Mouse (Mus musculus) limb, embryonic 13.5 days (tissue): ENCODE data around the gene Spast. TPM values are rescaled to one million over a fixed set of nuclear protein-coding genes. Genes with fewer than 3 reads are reported as not detected.
"Not testable (repeated sequence)": the region's sequence is repeated elsewhere in the genome, so short reads cannot be mapped to it uniquely, and the experiment has no call there.

Experiments
- ATAC-seq: fragments of 200-750 bp; cut with Nextera tagmentation; 2 replicates; pipeline ENCODE4 v1.8.0; 2017; ENCODE audit warnings: low read depth, moderate number of reproducible peaks, moderate TSS enrichment; ENCODE audit not compliant: low FRiP score
- H3K27ac ChIP-seq: fragments of 300-500 bp; sonication (generic); 2 replicates; pipeline ENCODE4 v1.5.1; 2015; ENCODE audit warnings: inconsistent platforms, mild to moderate bottlenecking, moderate library complexity
- H3K27me3 ChIP-seq: fragments of 300-500 bp; sonication (generic); 2 replicates; pipeline ENCODE4 v1.6.1; 2015; ENCODE audit warnings: mild to moderate bottlenecking, inconsistent platforms
- H3K36me3 ChIP-seq: fragments of 300-500 bp; sonication (generic); 2 replicates; pipeline ENCODE4 v1.6.1; 2015; ENCODE audit warnings: inconsistent platforms, mild to moderate bottlenecking, moderate library complexity
- H3K4me1 ChIP-seq: fragments of 300-500 bp; sonication (generic); 2 replicates; pipeline ENCODE4 v1.6.1; 2015; ENCODE audit warnings: inconsistent platforms
- H3K4me2 ChIP-seq: fragments of 300-500 bp; sonication (generic); replicated peaks from 2 replicates; pipeline ENCODE4 v1.6.1; 2015; ENCODE audit warnings: inconsistent platforms, mild to moderate bottlenecking, moderate library complexity
- H3K4me3 ChIP-seq: fragments of 300-500 bp; sonication (generic); 2 replicates; pipeline ENCODE4 v1.5.1; 2015; ENCODE audit warnings: moderate library complexity, mild to moderate bottlenecking, inconsistent platforms
- H3K9ac ChIP-seq: fragments of 300-500 bp; sonication (generic); 2 replicates; pipeline ENCODE4 v1.6.1; 2015; ENCODE audit warnings: mild to moderate bottlenecking, inconsistent platforms
- H3K9me3 ChIP-seq: fragments of 300-500 bp; sonication (generic); 2 replicates; pipeline ENCODE4 v1.6.1; 2016; ENCODE audit warnings: inconsistent platforms
- WGBS: fragments of 180-500 bp; shearing (Covaris S2); methylation state at CpG from one replicate; pipeline ENCODE4 v1.1.7; 2015; 5-methylcytosine and 5-hydroxymethylcytosine counted together
- polyA plus RNA-seq: library from polyadenylated mRNA; unstranded; fragments of >200 nt; fragmentation: Nextera tagmentation; extraction: Ambion mirVana; gene quantifications from 2 replicates; pipeline ENCODE4 v1.2.1, GENCODE M21; 2015

Spast gene
- polyA plus RNA-seq, 1 experiment from 2014 or later = 17.7 TPM

DNA sequence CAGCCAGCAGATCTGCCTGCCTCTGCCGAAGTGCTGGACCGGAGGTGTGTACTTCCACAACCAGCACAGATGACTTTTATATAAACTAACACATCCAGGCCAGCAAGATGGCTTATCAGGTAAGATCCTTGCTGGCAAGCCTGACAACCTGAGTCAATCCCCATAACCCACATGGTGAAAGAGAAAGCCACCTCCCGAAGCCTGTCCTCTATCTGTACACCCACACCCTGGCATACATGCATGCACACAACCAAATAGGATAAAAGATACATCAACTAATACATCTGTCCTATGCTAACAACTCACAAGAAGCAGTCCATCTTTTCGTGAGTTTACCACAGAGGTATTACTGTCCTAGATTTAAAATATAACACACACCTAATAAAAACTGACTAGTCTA, 34.7 kb upstream of the Spast start:
- Histone ChIP-seq H3K9ac (no peak overlapping the region), H3K36me3 (peaks cover 84% of the 10 kb centered on the region), H3K27me3 (no peaks in the 10 kb centered on the region), H3K27ac (no peak overlapping the region), H3K4me2 (no peak overlapping the region), H3K4me1 (no peaks in the 10 kb centered on the region), H3K4me3 (no peak overlapping the region), H3K9me3 (no peaks in the 10 kb centered on the region)
- 92% methylated on average over 4 of the region's 4 CpGs for WGBS
- no peak for ATAC-seq

DNA sequence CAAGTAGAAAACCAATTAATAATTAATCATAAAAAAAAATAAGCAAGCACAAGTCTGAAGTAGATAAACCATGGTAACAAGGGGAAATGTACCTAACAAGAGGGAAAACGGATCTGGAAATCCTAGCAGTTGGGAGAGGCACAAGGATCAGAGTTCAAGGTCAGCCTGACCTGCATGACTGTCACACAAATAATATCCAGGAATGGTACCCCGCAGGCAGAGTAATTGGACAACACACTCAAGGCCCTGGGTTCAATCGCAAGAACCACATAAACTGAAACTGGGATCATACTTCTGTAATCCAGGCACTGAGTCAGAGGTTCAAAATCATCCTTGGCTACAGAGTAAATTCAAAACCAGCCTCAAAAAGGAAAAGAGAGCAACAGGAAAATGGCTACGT, 33.2 kb upstream of the Spast start:
- WGBS = 91% methylated on average over 4 of the region's 4 CpGs
- ATAC-seq = no peak

DNA sequence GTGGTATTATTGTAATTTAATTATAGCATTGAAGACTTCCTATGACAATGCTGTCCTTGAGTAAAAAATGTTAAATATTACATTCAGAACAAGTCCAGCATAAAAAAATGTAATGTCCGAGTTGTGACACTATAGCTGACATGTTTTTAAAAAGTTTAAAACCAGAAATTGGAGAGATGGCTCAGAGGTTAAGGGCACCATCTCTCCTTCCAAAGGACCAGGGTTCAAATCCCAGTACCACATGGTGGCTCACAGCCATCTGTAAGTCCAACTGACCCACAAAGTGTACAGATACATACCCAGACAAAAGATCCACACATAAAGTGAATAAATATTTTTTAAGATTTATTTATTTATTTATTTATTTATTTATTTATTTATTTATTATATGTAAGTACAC, 32.8 kb upstream of the Spast start:
- 76% methylated on average over 1 of the region's 1 CpGs for WGBS
- H3K9ac ChIP-seq = no peak overlapping the region
- no peak overlapping the region for H3K4me2 ChIP-seq
- no peak overlapping the region for H3K27ac ChIP-seq
- H3K4me1 ChIP-seq = no peaks in the 10 kb centered on the region
- H3K27me3 ChIP-seq = no peaks in the 10 kb centered on the region
- ATAC-seq = no peak
- H3K9me3 ChIP-seq = no peaks in the 10 kb centered on the region
- peaks cover 83% of the 10 kb centered on the region for H3K36me3 ChIP-seq
- H3K4me3 ChIP-seq = no peak overlapping the region

More for the DNA sequence above, 33.2 kb upstream of the Spast start:
- H3K36me3 ChIP-seq = peaks cover 84% of the 10 kb centered on the region
- no peak overlapping the region for H3K9ac ChIP-seq
- H3K27ac ChIP-seq = no peak overlapping the region
- H3K4me1 ChIP-seq = no peaks in the 10 kb centered on the region
- no peaks in the 10 kb centered on the region for H3K27me3 ChIP-seq
- H3K9me3 ChIP-seq = no peaks in the 10 kb centered on the region
- no peak overlapping the region for H3K4me2 ChIP-seq
- no peak overlapping the region for H3K4me3 ChIP-seq

DNA sequence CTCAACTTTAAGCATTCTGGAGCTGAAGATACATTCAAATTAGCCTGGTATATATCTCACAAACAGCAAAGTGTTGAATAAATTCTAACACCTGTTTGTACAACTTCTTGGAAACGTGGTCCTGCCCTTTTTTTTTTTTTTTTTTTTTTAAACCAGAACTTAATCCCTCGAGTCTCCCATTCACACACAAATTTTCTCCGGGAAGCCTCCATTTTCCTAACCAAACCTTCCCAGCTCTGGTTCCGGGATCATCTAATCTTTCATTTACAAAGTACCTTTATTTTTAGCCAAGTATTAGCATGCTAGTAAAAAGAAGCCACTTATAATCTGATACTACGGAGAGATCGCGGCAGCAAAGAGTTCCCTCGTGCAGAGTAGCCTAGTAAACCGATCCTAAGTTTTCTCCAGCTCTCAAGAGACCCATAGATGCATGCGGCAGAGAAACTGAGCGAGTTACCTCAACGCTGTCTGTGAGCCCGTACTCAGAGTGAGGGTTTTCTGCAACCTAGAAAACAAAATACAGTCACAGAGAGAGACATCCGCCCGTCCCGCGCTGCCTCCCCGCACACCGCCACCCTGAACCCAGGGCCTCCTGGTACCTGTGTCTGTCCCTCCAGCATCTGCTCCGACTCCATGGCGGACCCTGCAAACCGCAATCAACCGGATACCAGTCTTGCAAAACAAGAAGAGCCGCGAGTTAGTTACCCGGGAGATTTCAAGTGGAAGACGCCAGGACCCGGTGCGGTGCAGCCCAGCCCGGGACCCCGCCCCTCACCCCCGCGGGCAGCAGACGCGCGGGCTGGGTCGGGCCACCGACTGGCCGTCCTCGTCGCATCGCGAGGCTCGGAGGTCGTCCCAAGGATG, 23.1 kb upstream of the Spast start:
- ATAC-seq = peak; percentile 89
- WGBS = under 1% methylated on average over 45 of the region's 45 CpGs
- Histone ChIP-seq H3K36me3 (peaks cover 32% of the 10 kb centered on the region), H3K27me3 (no peaks in the 10 kb centered on the region), H3K4me3 (peak overlapping the region; percentile 86), H3K4me1 (peaks cover 17% of the 10 kb centered on the region), H3K9ac (peak overlapping the region; percentile 85), H3K27ac (peak overlapping the region; percentile 86), H3K9me3 (no peaks in the 10 kb centered on the region), H3K4me2 (peak overlapping the region; percentile 76)

DNA sequence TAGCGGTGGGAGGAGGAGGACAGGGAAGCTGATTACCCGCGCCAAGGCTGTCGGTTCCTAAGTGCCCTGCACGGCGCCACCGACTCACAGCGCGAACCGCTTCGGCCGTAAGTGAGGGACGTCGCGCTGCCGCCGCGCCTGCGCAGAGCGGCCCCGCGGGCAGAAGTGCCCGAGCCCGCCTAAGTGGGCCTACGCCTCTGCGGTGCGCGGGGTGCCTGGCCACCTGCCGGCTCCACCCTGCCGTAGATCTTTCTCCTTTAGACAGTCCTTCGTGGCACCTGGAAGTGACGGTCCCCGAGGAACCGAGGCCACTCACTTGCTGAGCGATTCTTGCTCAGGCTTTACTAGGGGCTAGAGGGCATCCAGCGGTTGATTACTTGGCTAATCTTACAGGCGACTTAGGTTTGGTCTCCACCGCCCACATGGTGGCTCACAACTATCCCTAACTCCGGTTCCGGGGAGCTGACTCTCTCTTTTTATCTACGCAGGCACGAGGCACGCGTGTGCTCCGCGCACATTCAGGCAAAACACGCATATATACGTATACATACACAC, 22.4 kb upstream of the Spast start:
- H3K36me3 ChIP-seq = peaks cover 26% of the 10 kb centered on the region
- peak; percentile 94 for ATAC-seq
- peak overlapping the region; percentile 85 for H3K9ac ChIP-seq
- H3K4me3 ChIP-seq = peak overlapping the region; percentile 86
- peak overlapping the region; percentile 76 for H3K4me2 ChIP-seq
- peak overlapping the region; percentile 86 for H3K27ac ChIP-seq
- WGBS = under 1% methylated on average over 48 of the region's 48 CpGs
- H3K27me3 ChIP-seq = no peaks in the 10 kb centered on the region
- no peaks in the 10 kb centered on the region for H3K9me3 ChIP-seq
- peaks cover 17% of the 10 kb centered on the region for H3K4me1 ChIP-seq

DNA sequence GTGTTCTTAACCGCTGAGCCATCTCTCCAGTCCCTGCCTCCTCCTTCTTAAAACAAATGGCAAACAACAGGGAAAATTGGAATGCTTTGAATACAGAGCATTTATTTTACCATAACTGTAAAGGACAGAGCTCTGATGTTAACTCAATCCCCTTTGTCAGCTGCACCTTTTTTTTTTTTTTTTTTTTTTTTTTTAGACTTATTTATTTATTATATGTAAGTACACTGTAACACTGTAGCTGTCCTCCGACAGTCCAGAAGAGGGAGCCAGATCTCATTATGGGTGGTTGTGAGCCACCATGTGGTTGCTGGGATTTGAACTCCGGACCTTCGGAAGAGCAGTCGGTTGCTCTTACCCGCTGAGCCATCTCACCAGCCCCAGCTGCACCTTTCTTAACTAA, 20.1 kb upstream of the Spast start:
- no peak overlapping the region for H3K9ac ChIP-seq
- H3K36me3 ChIP-seq = peaks cover 6% of the 10 kb centered on the region
- H3K4me1 ChIP-seq = peaks cover 17% of the 10 kb centered on the region
- H3K27me3 ChIP-seq = no peaks in the 10 kb centered on the region
- WGBS = 91% methylated on average over 6 of the region's 6 CpGs
- H3K4me3 ChIP-seq = no peak overlapping the region
- no peaks in the 10 kb centered on the region for H3K9me3 ChIP-seq
- no peak for ATAC-seq
- no peak overlapping the region for H3K27ac ChIP-seq
- no peak overlapping the region for H3K4me2 ChIP-seq

GRCm38 (mm10) chr17:74322400-74323054, 16.3 kb upstream of the Spast start:
- no peak overlapping the region for H3K4me3 ChIP-seq
- H3K4me1 ChIP-seq = no peaks in the 10 kb centered on the region
- H3K9ac ChIP-seq = no peak overlapping the region
- H3K4me2 ChIP-seq = no peak overlapping the region
- 52% methylated on average over 5 of the region's 5 CpGs for WGBS
- no peaks in the 10 kb centered on the region for H3K27me3 ChIP-seq
- no peak for ATAC-seq
- H3K36me3 ChIP-seq = no peaks in the 10 kb centered on the region
- no peaks in the 10 kb centered on the region for H3K9me3 ChIP-seq
- no peak overlapping the region for H3K27ac ChIP-seq

- no peak for ATAC-seq
- no peaks in the 10 kb centered on the region for H3K27me3 ChIP-seq
- no peak within 1 kb of the TSS for H3K4me3 ChIP-seq
- H3K36me3 ChIP-seq = no peaks in the 10 kb centered on the region
- H3K27ac ChIP-seq = no peak within 1 kb of the TSS
- H3K4me1 ChIP-seq = no peaks in the 10 kb centered on the region
- no peak within 1 kb of the TSS for H3K4me2 ChIP-seq
- no peak within 1 kb of the TSS for H3K9ac ChIP-seq
- WGBS = 74% methylated on average over 2 of the region's 2 CpGs
- H3K9me3 ChIP-seq = no peaks in the 10 kb centered on the region
These were observed 14.9 kb upstream of the Spast start, which contains the start of gene Dpy30 for GRCm38 (mm10) chr17:74323844-74324243. Gene Dpy30 (minus strand): TSS chr17:74323944.

GRCm38 (mm10) chr17:74327195-74327594, 11.6 kb upstream of the Spast start:
- not testable (repeated sequence) for ATAC-seq, H3K4me3 ChIP-seq, H3K27ac ChIP-seq, H3K9ac ChIP-seq, H3K4me1 ChIP-seq, H3K27me3 ChIP-seq, H3K4me2 ChIP-seq, H3K9me3 ChIP-seq, H3K36me3 ChIP-seq
- WGBS = 86% methylated on average over 7 of the region's 7 CpGs

DNA sequence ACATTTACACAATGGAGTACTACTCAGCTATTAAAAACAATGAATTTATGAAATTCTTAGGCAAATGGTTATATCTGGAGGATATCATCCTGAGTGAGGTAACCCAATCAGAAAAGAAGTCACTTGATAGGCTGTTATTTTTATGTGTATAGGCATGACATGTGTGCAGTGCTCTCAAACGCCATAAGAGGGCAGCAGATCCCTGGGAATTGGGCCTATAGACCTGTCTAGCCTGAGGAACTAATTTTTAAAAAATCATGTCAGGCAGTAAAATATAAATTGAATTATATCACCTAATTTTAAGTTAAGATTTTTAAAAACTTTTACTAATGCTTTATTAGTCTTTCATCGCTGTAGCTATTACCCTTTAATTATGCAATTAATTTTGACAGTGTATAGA, 10.6 kb upstream of the Spast start:
- not testable (repeated sequence) for ATAC-seq, H3K27me3 ChIP-seq, H3K4me2 ChIP-seq, H3K27ac ChIP-seq, H3K4me3 ChIP-seq, H3K36me3 ChIP-seq, H3K9ac ChIP-seq, H3K9me3 ChIP-seq, H3K4me1 ChIP-seq
- WGBS = 45% methylated on average over 2 of the region's 2 CpGs

DNA sequence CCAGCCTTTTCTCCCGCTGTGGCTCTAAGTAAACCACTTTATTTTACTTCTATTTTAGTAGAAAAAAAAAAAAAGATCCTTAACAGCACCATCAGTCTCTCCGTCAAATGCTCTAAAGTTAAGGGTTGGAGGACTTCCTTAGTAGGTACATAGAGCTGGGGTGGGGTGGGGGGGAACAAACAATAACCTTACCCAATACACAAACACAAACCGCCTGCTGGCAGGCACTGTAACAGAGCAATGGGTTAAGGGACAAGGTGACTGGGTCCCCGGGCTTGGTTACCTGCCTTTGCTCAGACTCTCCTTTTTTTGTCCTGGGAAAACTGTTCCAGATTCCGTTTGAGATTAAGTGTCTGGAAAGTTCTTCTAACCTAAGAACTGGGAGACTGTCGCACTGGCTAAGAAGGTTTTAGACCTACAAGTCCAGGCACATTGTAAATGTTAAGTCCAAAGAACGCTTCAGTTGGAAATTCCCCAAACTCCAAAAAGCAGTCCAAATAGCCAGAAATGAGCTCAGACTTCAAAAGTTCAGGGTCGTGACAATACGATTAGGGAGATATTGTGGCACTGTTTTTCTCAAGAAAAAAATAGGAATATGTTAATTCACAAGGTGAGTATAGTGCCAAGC, 7.6 kb upstream of the Spast start:
- WGBS = 79% methylated on average over 9 of the region's 9 CpGs
- H3K9ac ChIP-seq = no peak overlapping the region
- no peaks in the 10 kb centered on the region for H3K9me3 ChIP-seq
- H3K4me2 ChIP-seq = no peak overlapping the region
- no peaks in the 10 kb centered on the region for H3K36me3 ChIP-seq
- no peaks in the 10 kb centered on the region for H3K27me3 ChIP-seq
- H3K27ac ChIP-seq = no peak overlapping the region
- no peaks in the 10 kb centered on the region for H3K4me1 ChIP-seq
- H3K4me3 ChIP-seq = no peak overlapping the region
- ATAC-seq = no peak
